Mouse (Mus musculus) C2C12 (cell line): Measurements from ENCODE around the gene Rnf214. TPM values are rescaled to one million over a fixed set of nuclear protein-coding genes. Genes with fewer than 3 reads are reported as not detected.

Experiments
- H3K27me3 ChIP-seq: one replicate; pipeline ENCODE4 v1.6.1; 2011; ENCODE audit not compliant: control insufficient read depth, insufficient read depth, insufficient read length
- H3K36me3 ChIP-seq: one replicate; pipeline ENCODE4 v1.6.1; 2011; ENCODE audit not compliant: control insufficient read depth, insufficient read depth
- H3K4me3 ChIP-seq: one replicate; pipeline ENCODE4 v1.5.1; 2011; ENCODE audit warnings: mild to moderate bottlenecking, control low read depth; ENCODE audit not compliant: poor library complexity, insufficient read depth, severe bottlenecking
- H3K79me2 ChIP-seq: one replicate; pipeline ENCODE4 v1.6.1; 2011; ENCODE audit not compliant: control insufficient read depth, insufficient read depth
- H3K79me3 ChIP-seq: one replicate; pipeline ENCODE4 v1.6.1; 2011; ENCODE audit warnings: low read depth, control low read depth
- H3ac ChIP-seq: one replicate; pipeline ENCODE3; 2011; ENCODE audit warnings: low read depth; ENCODE audit not compliant: control insufficient read depth, insufficient read length
- CEBPB ChIP-seq: IDR thresholded peaks from one replicate; pipeline ENCODE4 v1.6.1; 2011; ENCODE audit warnings: low read depth, mild to moderate bottlenecking, control low read depth, moderate library complexity
- CTCF ChIP-seq: IDR thresholded peaks from one replicate; pipeline ENCODE4 v1.5.1; 2011; ENCODE audit not compliant: control insufficient read depth, insufficient read depth, insufficient read length
- FOSL1 ChIP-seq: IDR thresholded peaks from one replicate; pipeline ENCODE4 v1.8.0; 2011; ENCODE audit warnings: mild to moderate bottlenecking, low read length; ENCODE audit not compliant: poor library complexity, insufficient read depth, severe bottlenecking
- MAX ChIP-seq: IDR thresholded peaks from one replicate; pipeline ENCODE4 v1.6.1; 2011; ENCODE audit warnings: mild to moderate bottlenecking, control low read depth
- MYOD1 ChIP-seq: IDR thresholded peaks from one replicate; pipeline ENCODE4 v1.6.1; 2011; ENCODE audit warnings: low read depth; ENCODE audit not compliant: control insufficient read depth, insufficient read length
- MYOG ChIP-seq: IDR thresholded peaks from one replicate; pipeline ENCODE4 v1.6.1; 2011; ENCODE audit not compliant: control insufficient read depth, insufficient read length; ENCODE audit errors: extremely low read depth
- USF1 ChIP-seq: IDR thresholded peaks from one replicate; pipeline ENCODE4 v1.6.1; 2011; ENCODE audit warnings: low read depth, mild to moderate bottlenecking, control low read depth, moderate library complexity
- polyA plus RNA-seq: library from polyadenylated mRNA; unstranded; fragments of >200 nt; fragmentation: generic; extraction: Trizol; gene quantifications from one replicate; pipeline ENCODE4 v1.2.1, GENCODE M21; 2012; ENCODE audit warnings: missing spikeins

The Rnf214 gene
- polyA plus RNA-seq, 1 experiment, result 10.8 TPM

DNA sequence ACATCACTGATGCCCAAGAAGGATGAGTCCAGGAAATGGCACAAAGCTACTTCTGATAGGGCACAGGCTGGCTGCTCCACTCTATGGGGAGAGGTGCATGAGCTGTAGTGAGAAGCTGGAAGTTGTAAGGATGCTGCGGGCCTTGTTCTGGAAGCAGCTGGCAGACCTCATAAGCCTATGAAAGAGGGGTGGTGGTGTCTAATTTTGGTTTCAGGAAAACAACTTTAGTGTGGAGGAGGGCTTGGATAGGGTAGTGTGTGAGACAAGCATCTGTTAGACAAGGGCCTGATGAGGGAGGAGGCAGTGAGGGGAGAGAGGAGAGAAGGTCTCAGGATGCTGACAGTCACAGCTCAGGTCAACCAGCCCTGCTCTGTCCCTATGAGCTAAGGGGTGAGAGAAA is 62.9 kb downstream of the Rnf214 start:
- Histone ChIP-seq H3K36me3 (no peaks in the 10 kb centered on the region), H3ac (no peak overlapping the region), H3K79me2 (peaks cover 76% of the 10 kb centered on the region), H3K4me3 (no peak overlapping the region), H3K27me3 (no peaks in the 10 kb centered on the region), H3K79me3 (peaks cover 44% of the 10 kb centered on the region)
- TF ChIP-seq MYOD1 (no peak), MAX (no peak), MYOG (no peak), CEBPB (no peak), USF1 (no peak), CTCF (no peak), FOSL1 (no peak)

DNA sequence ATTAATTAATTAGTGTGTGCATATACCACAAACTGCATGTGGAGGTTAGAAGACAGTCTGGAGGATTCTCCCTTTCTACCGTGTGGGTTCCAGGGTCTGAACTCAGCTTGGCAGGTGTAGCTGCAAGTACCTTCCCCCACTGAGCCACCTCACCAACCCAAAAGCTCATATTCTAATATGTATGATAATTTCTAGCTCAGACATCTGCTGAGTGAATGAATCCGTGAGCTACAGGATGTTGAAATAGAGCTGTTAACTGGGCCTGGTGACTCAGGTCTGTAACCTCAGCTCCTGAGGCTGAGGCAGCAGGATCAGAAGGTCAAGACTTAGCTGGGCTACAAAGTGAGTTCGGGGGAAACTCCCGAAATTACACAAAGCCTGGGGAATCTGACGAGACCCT is 63.7 kb downstream of the Rnf214 start:
- H3K4me3 ChIP-seq, result no peak overlapping the region
- peaks cover 41% of the 10 kb centered on the region for H3K79me3 ChIP-seq
- H3ac ChIP-seq, result no peak overlapping the region
- no peaks in the 10 kb centered on the region for H3K27me3 ChIP-seq
- no peak for TF ChIP-seq CTCF
- TF ChIP-seq CEBPB, result peak; percentile 81
- no peak for TF ChIP-seq FOSL1
- no peak for TF ChIP-seq USF1
- peaks cover 72% of the 10 kb centered on the region for H3K79me2 ChIP-seq
- no peaks in the 10 kb centered on the region for H3K36me3 ChIP-seq

DNA sequence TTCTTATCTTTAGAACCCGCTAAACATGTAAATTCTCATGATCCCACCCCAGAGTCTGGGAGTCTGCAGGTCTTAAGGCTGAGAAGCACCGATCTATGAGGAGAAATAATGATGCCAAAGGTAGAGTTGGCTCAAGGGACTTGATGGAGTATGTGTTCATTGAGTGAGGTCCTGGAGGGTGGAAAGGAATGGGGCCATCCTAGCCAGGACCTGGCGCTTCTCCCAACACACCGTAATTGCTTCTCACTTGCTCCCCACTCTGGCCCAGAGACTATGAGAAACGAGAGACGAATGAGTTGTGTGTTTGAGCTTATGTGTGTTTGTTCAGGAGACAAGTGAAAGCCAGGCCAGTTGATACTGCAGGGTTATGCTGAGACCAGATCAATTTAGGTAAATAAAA is 65.3 kb downstream of the Rnf214 start:
- Histone ChIP-seq H3K4me3 (no peak overlapping the region), H3K36me3 (no peaks in the 10 kb centered on the region), H3K79me2 (peaks cover 66% of the 10 kb centered on the region), H3ac (no peak overlapping the region), H3K27me3 (no peaks in the 10 kb centered on the region), H3K79me3 (peaks cover 36% of the 10 kb centered on the region)
- TF ChIP-seq MAX (no peak), MYOD1 (no peak), CEBPB (no peak), MYOG (no peak), FOSL1 (no peak), USF1 (no peak), CTCF (no peak)

DNA sequence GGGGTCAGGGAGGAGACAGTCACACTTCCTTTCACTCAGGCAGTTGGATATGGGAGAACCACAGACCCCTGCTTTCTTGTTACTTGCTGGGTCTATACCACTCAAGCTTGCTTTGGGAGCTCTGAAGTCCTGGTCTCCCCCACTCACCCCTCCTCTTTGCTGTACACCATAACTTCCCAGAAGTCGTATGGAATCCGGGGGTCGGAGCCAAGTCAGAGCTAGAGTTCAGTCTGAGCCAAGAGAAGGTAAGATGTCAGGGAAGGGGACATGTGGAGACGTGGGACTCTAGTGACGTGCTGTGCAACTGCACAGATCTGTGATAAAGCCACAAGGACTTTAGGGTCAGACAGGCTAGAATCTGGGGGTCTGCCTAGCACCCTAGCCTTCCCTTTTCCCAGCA is 66.4 kb downstream of the Rnf214 start:
- Histone ChIP-seq H3K36me3 (no peaks in the 10 kb centered on the region), H3K79me2 (peaks cover 66% of the 10 kb centered on the region), H3K4me3 (peak overlapping the region; percentile 61), H3K27me3 (no peaks in the 10 kb centered on the region), H3K79me3 (peaks cover 36% of the 10 kb centered on the region), H3ac (no peak overlapping the region)
- TF ChIP-seq CTCF (no peak), CEBPB (no peak), MYOG (no peak), FOSL1 (no peak), MYOD1 (no peak), MAX (no peak), USF1 (no peak)

DNA sequence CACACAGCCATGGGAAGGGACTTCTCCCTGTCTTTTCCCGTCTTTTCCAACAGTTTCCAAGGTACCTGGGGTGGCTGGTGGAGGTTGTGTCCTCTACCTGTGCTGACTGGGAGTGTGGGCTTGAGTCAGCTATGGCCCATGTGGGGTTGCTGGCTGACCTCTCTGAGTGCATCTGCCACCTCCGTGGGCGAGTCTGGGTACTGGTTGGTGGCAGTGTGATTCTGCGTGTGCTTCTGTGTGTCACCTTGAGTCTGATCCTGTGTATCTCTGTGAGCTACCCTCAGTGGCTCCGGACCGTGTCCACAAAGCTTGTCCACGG is 66.8 kb downstream of the Rnf214 start:
- no peaks in the 10 kb centered on the region for H3K27me3 ChIP-seq
- H3K36me3 ChIP-seq, result no peaks in the 10 kb centered on the region
- H3K79me3 ChIP-seq, result peaks cover 36% of the 10 kb centered on the region
- peak overlapping the region; percentile 61 for H3K4me3 ChIP-seq
- no peak overlapping the region for H3ac ChIP-seq
- TF ChIP-seq USF1, result no peak
- TF ChIP-seq MYOD1, result no peak
- no peak for TF ChIP-seq CEBPB
- TF ChIP-seq MAX, result no peak
- no peak for TF ChIP-seq CTCF
- no peak for TF ChIP-seq MYOG
- TF ChIP-seq FOSL1, result no peak
- H3K79me2 ChIP-seq, result peaks cover 65% of the 10 kb centered on the region
